Mouse (Mus musculus): ENCODE measurements around the gene Ice2. TPM values are rescaled to one million over a fixed set of nuclear protein-coding genes. Genes with fewer than 3 reads are reported as not detected.

Ice2 gene
- polyA plus RNA-seq, 1 experiment from 2014 or later: 18.1 TPM

GRCm38 (mm10) chr9:69376982-69377653 lies 20.6 kb upstream of the Ice2 start:
- no peak overlapping the region for H3K27ac ChIP-seq
- no peaks in the 10 kb centered on the region for H3K4me1 ChIP-seq
- H3K9me3 ChIP-seq: no peaks in the 10 kb centered on the region
- no peak overlapping the region for H3K4me3 ChIP-seq
- H3K4me2 ChIP-seq (replicated peaks): no peak overlapping the region
- no peaks in the 10 kb centered on the region for H3K27me3 ChIP-seq (replicated peaks)
- WGBS: 83% methylated on average over 4 of the region's 4 CpGs
- no peak overlapping the region for H3K9ac ChIP-seq
- no peak for ATAC-seq (ENCODE audit: low FRiP score, low read depth)
- H3K36me3 ChIP-seq: peaks cover 4% of the 10 kb centered on the region; the same call in 1 of the 2 replicates

GRCm38 (mm10) chr9:69377654-69378045 lies 20.1 kb upstream of the Ice2 start:
- no peaks in the 10 kb centered on the region for H3K27me3 ChIP-seq (replicated peaks)

GRCm38 (mm10) chr9:69380546-69380945 lies 17.2 kb upstream of the Ice2 start:
- Histone ChIP-seq H3K4me1 (no peaks in the 10 kb centered on the region), H3K27ac (no peak overlapping the region), H3K9ac (no peak overlapping the region), H3K9me3 (no peaks in the 10 kb centered on the region), H3K27me3 (replicated peaks) (no peaks in the 10 kb centered on the region), H3K4me3 (no peak overlapping the region), H3K36me3 (peaks cover 4% of the 10 kb centered on the region; the same call in 1 of the 2 replicates), H3K4me2 (replicated peaks) (no peak overlapping the region)
- ATAC-seq (ENCODE audit: low FRiP score, low read depth): no peak
- 97% methylated on average over 1 of the region's 1 CpGs for WGBS

More at GRCm38 (mm10) chr9:69377654-69378045, 20.1 kb upstream of the Ice2 start:
- Histone ChIP-seq H3K9ac (no peak overlapping the region), H3K4me2 (replicated peaks) (no peak overlapping the region), H3K4me1 (no peaks in the 10 kb centered on the region), H3K27ac (no peak overlapping the region), H3K4me3 (no peak overlapping the region), H3K9me3 (no peaks in the 10 kb centered on the region), H3K36me3 (peaks cover 4% of the 10 kb centered on the region; the same call in 1 of the 2 replicates)
- no peak for ATAC-seq (ENCODE audit: low FRiP score, low read depth)
- WGBS: 91% methylated on average over 3 of the region's 3 CpGs

GRCm38 (mm10) chr9:69381741-69382140 lies 16.0 kb upstream of the Ice2 start:
- 61% methylated on average over 7 of the region's 7 CpGs for WGBS
- Histone ChIP-seq H3K27me3 (replicated peaks) (no peaks in the 10 kb centered on the region), H3K4me2 (replicated peaks) (no peak overlapping the region), H3K4me1 (no peaks in the 10 kb centered on the region), H3K27ac (no peak overlapping the region), H3K9ac (no peak overlapping the region), H3K4me3 (no peak overlapping the region), H3K9me3 (no peaks in the 10 kb centered on the region), H3K36me3 (peaks cover 3% of the 10 kb centered on the region; the same call in 1 of the 2 replicates)
- no peak for ATAC-seq (ENCODE audit: low FRiP score, low read depth)

GRCm38 (mm10) chr9:69384475-69384874 lies 13.2 kb upstream of the Ice2 start:
- ATAC-seq (ENCODE audit: low FRiP score, low read depth): no peak
- no peak overlapping the region for H3K27ac ChIP-seq
- no peaks in the 10 kb centered on the region for H3K9me3 ChIP-seq
- H3K4me1 ChIP-seq: no peaks in the 10 kb centered on the region
- H3K4me2 ChIP-seq (replicated peaks): no peak overlapping the region
- no peak overlapping the region for H3K4me3 ChIP-seq
- H3K36me3 ChIP-seq: no peaks in the 10 kb centered on the region
- no peak overlapping the region for H3K9ac ChIP-seq
- WGBS: 91% methylated on average over 17 of the region's 17 CpGs
- no peaks in the 10 kb centered on the region for H3K27me3 ChIP-seq (replicated peaks)

GRCm38 (mm10) chr9:69384905-69385304 lies 12.8 kb upstream of the Ice2 start:
- 78% methylated on average over 1 of the region's 1 CpGs for WGBS
- H3K4me1 ChIP-seq: no peaks in the 10 kb centered on the region
- no peak overlapping the region for H3K9ac ChIP-seq
- H3K36me3 ChIP-seq: no peaks in the 10 kb centered on the region
- no peak overlapping the region for H3K27ac ChIP-seq
- no peaks in the 10 kb centered on the region for H3K9me3 ChIP-seq
- H3K27me3 ChIP-seq (replicated peaks): no peaks in the 10 kb centered on the region
- H3K4me2 ChIP-seq (replicated peaks): no peak overlapping the region
- no peak for ATAC-seq (ENCODE audit: low FRiP score, low read depth)
- no peak overlapping the region for H3K4me3 ChIP-seq

GRCm38 (mm10) chr9:69387296-69387695 lies 10.4 kb upstream of the Ice2 start:
- Histone ChIP-seq H3K4me1 (no peaks in the 10 kb centered on the region), H3K4me2 (replicated peaks) (no peak overlapping the region), H3K9ac (no peak overlapping the region), H3K36me3 (no peaks in the 10 kb centered on the region), H3K4me3 (no peak overlapping the region), H3K9me3 (no peaks in the 10 kb centered on the region), H3K27ac (no peak overlapping the region), H3K27me3 (replicated peaks) (no peaks in the 10 kb centered on the region)
- no peak for ATAC-seq (ENCODE audit: low FRiP score, low read depth)
- WGBS: 90% methylated on average over 4 of the region's 4 CpGs

- no peaks in the 10 kb centered on the region for H3K9me3 ChIP-seq
- H3K9ac ChIP-seq: no peak overlapping the region
- H3K4me1 ChIP-seq: no peaks in the 10 kb centered on the region
- no peak overlapping the region for H3K27ac ChIP-seq
- WGBS: 74% methylated on average over 4 of the region's 4 CpGs
- no peaks in the 10 kb centered on the region for H3K36me3 ChIP-seq
- no peak overlapping the region for H3K4me3 ChIP-seq
- no peak overlapping the region for H3K4me2 ChIP-seq (replicated peaks)
- no peaks in the 10 kb centered on the region for H3K27me3 ChIP-seq (replicated peaks)
- no peak for ATAC-seq (ENCODE audit: low FRiP score, low read depth)
Observed at GRCm38 (mm10) chr9:69390631-69391030, 7.1 kb upstream of the Ice2 start.

- WGBS: 87% methylated on average over 5 of the region's 5 CpGs
- Histone ChIP-seq H3K4me1 (peaks cover 6% of the 10 kb centered on the region), H3K27ac (no peak overlapping the region), H3K9me3 (no peaks in the 10 kb centered on the region), H3K36me3 (no peaks in the 10 kb centered on the region), H3K4me2 (replicated peaks) (no peak overlapping the region), H3K4me3 (no peak overlapping the region), H3K9ac (no peak overlapping the region), H3K27me3 (replicated peaks) (no peaks in the 10 kb centered on the region)
- ATAC-seq (ENCODE audit: low FRiP score, low read depth): no peak
Observed at GRCm38 (mm10) chr9:69394234-69394633, 3.5 kb upstream of the Ice2 start.

- peak overlapping the region; percentile 70 for H3K4me2 ChIP-seq (replicated peaks)
- H3K27me3 ChIP-seq (replicated peaks): no peaks in the 10 kb centered on the region
- 67% methylated on average over 2 of the region's 2 CpGs for WGBS
- ATAC-seq (ENCODE audit: low FRiP score, low read depth): peak; percentile 42; the same call in 1 of the 2 replicates
- peak overlapping the region; percentile 76 for H3K4me3 ChIP-seq
- H3K27ac ChIP-seq: no peak overlapping the region
- peak overlapping the region; percentile 94 for H3K9ac ChIP-seq
- no peaks in the 10 kb centered on the region for H3K9me3 ChIP-seq
- H3K36me3 ChIP-seq: no peaks in the 10 kb centered on the region
- peaks cover 6% of the 10 kb centered on the region for H3K4me1 ChIP-seq
Observed at GRCm38 (mm10) chr9:69397432-69397759, 310 bp upstream of the Ice2 start.

GRCm38 (mm10) chr9:69398453-69398850 lies 746 bp downstream of the Ice2 start:
- Histone ChIP-seq H3K4me2 (replicated peaks) (peak overlapping the region; percentile 70), H3K27ac (peak overlapping the region; percentile 72; the same call in 1 of the 2 replicates), H3K4me1 (peaks cover 6% of the 10 kb centered on the region), H3K9ac (peak overlapping the region; percentile 94), H3K9me3 (no peaks in the 10 kb centered on the region), H3K36me3 (no peaks in the 10 kb centered on the region), H3K27me3 (replicated peaks) (no peaks in the 10 kb centered on the region), H3K4me3 (peak overlapping the region; percentile 76)
- ATAC-seq (ENCODE audit: low FRiP score, low read depth): no peak
- WGBS: 26% methylated on average over 10 of the region's 10 CpGs

- H3K27me3 ChIP-seq (replicated peaks): no peaks in the 10 kb centered on the region
- H3K36me3 ChIP-seq: peaks cover 2% of the 10 kb centered on the region; the same call in 1 of the 2 replicates
- no peak for ATAC-seq (ENCODE audit: low FRiP score, low read depth)
- no peak overlapping the region for H3K4me2 ChIP-seq (replicated peaks)
- no peaks in the 10 kb centered on the region for H3K4me1 ChIP-seq
- no peak overlapping the region for H3K27ac ChIP-seq
- WGBS: 90% methylated on average over 6 of the region's 6 CpGs
- no peak overlapping the region for H3K4me3 ChIP-seq
- no peaks in the 10 kb centered on the region for H3K9me3 ChIP-seq
- H3K9ac ChIP-seq: no peak overlapping the region
Observed at GRCm38 (mm10) chr9:69404671-69405070, 7.0 kb downstream of the Ice2 start.

- 96% methylated on average over 1 of the region's 1 CpGs for WGBS
- no peaks in the 10 kb centered on the region for H3K9me3 ChIP-seq
- H3K27ac ChIP-seq: no peak overlapping the region
- peaks cover 30% of the 10 kb centered on the region for H3K36me3 ChIP-seq
- no peaks in the 10 kb centered on the region for H3K4me1 ChIP-seq
- H3K4me2 ChIP-seq (replicated peaks): no peak overlapping the region
- no peak overlapping the region for H3K4me3 ChIP-seq
- H3K27me3 ChIP-seq (replicated peaks): no peaks in the 10 kb centered on the region
- H3K9ac ChIP-seq: no peak overlapping the region
- ATAC-seq (ENCODE audit: low FRiP score, low read depth): no peak
Observed at GRCm38 (mm10) chr9:69419476-69419875, 21.8 kb downstream of the Ice2 start.

Data from neural tube, embryonic 12.5 days (tissue).